Mouse (Mus musculus) spleen, adult 2 months (tissue): ENCODE measurements around the gene Hes5.

ENCODE experiments used
- CTCF ChIP-seq: fragments of 200-500 bp; IDR thresholded peaks from 2 replicates; pipeline ENCODE4 v1.5.1; 2011; ENCODE audit warnings: mild to moderate bottlenecking, inconsistent platforms; ENCODE audit not compliant: insufficient read depth, insufficient read length, insufficient replicate concordance; ENCODE audit errors: extremely low read depth
- POLR2A ChIP-seq: fragments of 200-500 bp; IDR thresholded peaks from 2 replicates; pipeline ENCODE4 v1.6.1; 2011; ENCODE audit warnings: low read depth, low read length, inconsistent platforms

- TF ChIP-seq CTCF (no peak), POLR2A (peak; percentile 71)
Observed at GRCm38 (mm10) chr4:154963901-154964580, 3.3 kb downstream of the Hes5 start, which contains the start of gene Pank4.
